ENCODE assay signal across 21 mouse cellular contexts in the genomic region with DNA sequence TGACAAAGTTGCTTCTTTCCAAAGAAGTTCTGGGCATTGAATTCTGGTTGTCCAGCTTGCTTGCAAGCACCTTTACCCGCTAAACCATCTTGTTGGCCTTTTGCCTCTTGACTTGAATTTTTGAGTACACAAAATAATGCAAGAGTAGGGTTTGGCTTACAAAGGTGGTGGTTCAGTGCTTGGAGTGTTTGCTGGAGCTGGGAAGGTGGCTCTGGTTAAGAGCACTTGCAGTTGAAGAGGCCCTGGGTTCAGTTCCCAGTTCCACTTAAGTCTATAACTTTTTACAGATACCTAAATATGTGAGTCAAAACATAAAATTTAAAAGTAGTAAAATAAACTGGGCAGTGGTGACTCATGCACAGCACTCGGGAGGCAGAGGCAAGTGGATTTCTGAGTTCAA. TPM values are rescaled to one million over a fixed set of nuclear protein-coding genes. Genes with fewer than 3 reads are reported as not detected.
DNase-seq lines count a peak whose midpoint lies in the region; ATAC-seq lines count a peak whose summit lies in the region.
"Had no signal": no experiment of that assay in that cellular context is flagged by ENCODE, and none has a peak within 500 bp of the region (broad histone marks: within the 10 kb centered on the region; RNA-seq: fewer than 3 reads in every experiment).

No protein-coding gene starts in this region.

- H3K9me3 ChIP-seq in lung, embryonic 16.5 days (ENCODE audit: control insufficient read depth, low read length), result no peaks in the 10 kb centered on the region
- H3K9me3 ChIP-seq: forebrain, embryonic 10.5 days; forebrain, embryonic 13.5 days; hindbrain, embryonic 13.5 days had no signal

- H3K4me2 ChIP-seq in lung, embryonic 16.5 days (ENCODE audit: low read depth, low read length), result no peak overlapping the region
- H3K4me2 ChIP-seq: forebrain, embryonic 13.5 days; heart, embryonic 11.5 days; hindbrain, embryonic 13.5 days had no signal

- WGBS in lung, embryonic 16.5 days, result 70% methylated on average over 2 of the region's 2 CpGs

- H3K4me3 ChIP-seq in lung, embryonic 16.5 days (ENCODE audit: low read length), result no peak overlapping the region
- H3K4me3 ChIP-seq: forebrain, embryonic 10.5 days; forebrain, embryonic 13.5 days; gastrocnemius, adult 2 months; hindbrain, embryonic 13.5 days had no signal

- no peaks in the 10 kb centered on the region for H3K27me3 ChIP-seq in lung, embryonic 16.5 days (ENCODE audit: control insufficient read depth, insufficient read depth, low read depth, low read length)
- H3K27me3 ChIP-seq: forebrain, embryonic 13.5 days; hindbrain, embryonic 13.5 days; Patski had no signal

- H3K9ac ChIP-seq in lung, embryonic 16.5 days (ENCODE audit: low read length), result no peak overlapping the region
- H3K9ac ChIP-seq: forebrain, embryonic 13.5 days; hindbrain, embryonic 13.5 days had no signal

- no peak overlapping the region for H3K27ac ChIP-seq in lung, embryonic 16.5 days (ENCODE audit: low read length)
- H3K27ac ChIP-seq: forebrain, embryonic 10.5 days; forebrain, embryonic 13.5 days; gastrocnemius, adult 2 months; hindbrain, embryonic 13.5 days had no signal

- peak; percentile 65 for ATAC-seq in lung, embryonic 16.5 days (ENCODE audit: low read depth)
- ATAC-seq in frontal cortex, adult (ENCODE audit: low TSS enrichment), result no peak
- ATAC-seq: forebrain, embryonic 13.5 days; forebrain, embryonic 16.5 days; hindbrain, embryonic 16.5 days; Patski had no signal

- peak; percentile 71 to 74 for DNase-seq in lung, adult 18-20 months
- DNase-seq in lung, postnatal 4 days, result no peak
- peak; percentile 73 for DNase-seq in lung, postnatal 25 days (ENCODE audit: low spot score)
- DNase-seq in adrenal gland, adult (ENCODE audit: inconsistent age in 2 of 2, low spot score in 1 of 2), result no peak
- DNase-seq: adrenal gland, adult 2 months; adrenal gland, postnatal 14 days; cerebellum, adult 11 months; cerebellum, adult 2 months; cerebellum, postnatal 10 days; gastrocnemius, adult 2 months; gastrocnemius, postnatal 14 days; heart, adult 11 months had no signal

- no peaks in the 10 kb centered on the region for H3K4me1 ChIP-seq in lung, embryonic 16.5 days (replicated peaks; ENCODE audit: control insufficient read depth, insufficient read depth, low read length)
- H3K4me1 ChIP-seq: forebrain, embryonic 10.5 days; forebrain, embryonic 13.5 days; hindbrain, embryonic 13.5 days had no signal

- peaks cover 29% of the 10 kb centered on the region for H3K36me3 ChIP-seq in lung, embryonic 16.5 days (ENCODE audit: control insufficient read depth, insufficient read depth, low read length)

RNA-seq across cellular contexts. Expression of a gene that starts 8.4 kb away (rescaled TPM):
- 21.3 and 23.4 TPM in 2 replicates for polyA plus RNA-seq in lung, embryonic 16.5 days (2015; fragmentation: Nextera tagmentation; extraction: Ambion mirVana)

RNA-seq across cellular contexts. Expression of a gene that starts 42.5 kb away (rescaled TPM):
- 89.1 and 90.2 TPM in 2 replicates for polyA plus RNA-seq in lung, embryonic 16.5 days (2015; fragmentation: Nextera tagmentation; extraction: Ambion mirVana)

Comparison
In these comparisons a context has a peak if more than half of its experiments do, and no peak if none do; other contexts are left out.
1. DNase-seq: peak in lung, adult 18-20 months (2 of 2) and lung, postnatal 25 days (single experiment); none in lung, postnatal 4 days (0 of 2) and adrenal gland, adult (0 of 2).